Mouse (Mus musculus) c-Kit-negative CD71-positive TER-119-positive erythroid progenitor cells, embryonic 14.5 days (primary cell): ENCODE data around the gene Mylk.

Experiments
- DNase-seq: peaks from one replicate; pipeline ENCODE4 v3.0.0-alpha.2; 2013; ENCODE audit warnings: low read depth, low spot score

Gene Mylk

GRCm38 (mm10) chr16:34985031-34985346 lies 240.0 kb downstream of the Mylk start:
- no peak for DNase-seq

- no peak for DNase-seq
Measured at GRCm38 (mm10) chr16:34986211-34986825, 241.3 kb downstream of the Mylk start.

GRCm38 (mm10) chr16:34991365-34991764 lies 246.4 kb downstream of the Mylk start:
- no peak for DNase-seq

GRCm38 (mm10) chr16:34992854-34993253 lies 247.8 kb downstream of the Mylk start:
- no peak for DNase-seq

GRCm38 (mm10) chr16:34993694-34994330 lies 248.8 kb downstream of the Mylk start:
- no peak for DNase-seq

GRCm38 (mm10) chr16:34994641-34995141 lies 249.7 kb downstream of the Mylk start:
- DNase-seq, result no peak

GRCm38 (mm10) chr16:34996133-34996532 lies 251.1 kb downstream of the Mylk start:
- no peak for DNase-seq

GRCm38 (mm10) chr16:34997052-34997451 lies 252.0 kb downstream of the Mylk start:
- DNase-seq, result no peak

- no peak for DNase-seq
Measured at GRCm38 (mm10) chr16:34997576-34997975, 252.6 kb downstream of the Mylk start.

- no peak for DNase-seq
Measured at GRCm38 (mm10) chr16:34999016-34999415, 254.0 kb downstream of the Mylk start.

GRCm38 (mm10) chr16:34999986-35000385 lies 255.0 kb downstream of the Mylk start:
- DNase-seq, result no peak

GRCm38 (mm10) chr16:35000923-35001560 lies 256.0 kb downstream of the Mylk start:
- DNase-seq, result no peak

- DNase-seq, result no peak
Measured at GRCm38 (mm10) chr16:35004356-35004755, 259.3 kb downstream of the Mylk start.

- DNase-seq, result no peak
Measured at GRCm38 (mm10) chr16:35004756-35005155, 259.7 kb downstream of the Mylk start.

GRCm38 (mm10) chr16:35006251-35006650 lies 261.2 kb downstream of the Mylk start:
- DNase-seq, result no peak

- DNase-seq, result no peak
Measured at GRCm38 (mm10) chr16:35007361-35007760, 262.4 kb downstream of the Mylk start.

- no peak for DNase-seq
Measured at GRCm38 (mm10) chr16:35008447-35008846, 263.4 kb downstream of the Mylk start.

GRCm38 (mm10) chr16:35013501-35013900 lies 268.5 kb downstream of the Mylk start:
- no peak for DNase-seq

GRCm38 (mm10) chr16:35016491-35016890 lies 271.5 kb downstream of the Mylk start:
- no peak for DNase-seq

GRCm38 (mm10) chr16:35018470-35018974 lies 273.5 kb downstream of the Mylk start:
- no peak for DNase-seq

- no peak for DNase-seq
Measured at GRCm38 (mm10) chr16:35021903-35022241, 276.9 kb downstream of the Mylk start.

GRCm38 (mm10) chr16:35022242-35023137 lies 277.5 kb downstream of the Mylk start, which contains the start of gene Hacd2:
TSS of gene Hacd2 (plus strand) at chr16:35022428.
- DNase-seq, result peak; percentile 81
